Mouse (Mus musculus) megakaryocyte, embryonic 14.5 days (primary cell): ENCODE measurements around the gene Galnt10.

Experiments
- FLI1 ChIP-seq: IDR thresholded peaks from 2 replicates; pipeline ENCODE4 v1.6.1; 2012; ENCODE audit warnings: low read length, inconsistent platforms, mixed read lengths
- GATA1 ChIP-seq: IDR thresholded peaks from 3 replicates; pipeline ENCODE4 v1.6.1; 2012; ENCODE audit warnings: mixed read lengths, low read length, inconsistent platforms, borderline replicate concordance

DNA sequence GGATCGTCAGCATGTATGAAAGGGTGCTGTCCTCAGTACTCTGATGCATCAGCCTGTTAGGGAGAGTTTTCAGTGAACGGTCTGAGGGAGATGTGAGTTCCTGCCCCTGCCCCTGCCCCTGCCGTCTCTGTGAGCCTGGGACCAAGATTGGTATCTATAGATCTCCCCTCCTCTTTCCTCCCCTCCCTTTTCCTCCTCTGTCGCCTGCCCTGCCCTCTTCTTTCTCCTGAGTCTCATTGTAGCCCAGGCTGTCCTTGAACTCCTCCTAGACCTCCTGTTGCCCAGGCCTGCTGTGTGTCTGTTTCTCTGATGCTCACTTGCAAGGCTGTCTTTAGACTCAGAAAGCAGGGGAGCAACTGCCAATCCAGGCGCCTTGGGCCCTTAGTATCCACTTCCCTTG lies 39.6 kb downstream of the Galnt10 start:
- TF ChIP-seq GATA1 = no peak
- no peak for TF ChIP-seq FLI1
